Mouse (Mus musculus) embryonic facial prominence, embryonic 10.5 days (tissue): ENCODE measurements at regions not wholly inside any gene's neighbourhood (a gene's known extent, or its start where the extent isn't known, plus 50 kb on each side); places are given as distances from the start of the nearest gene placed in this dataset.

Source experiments
- DNase-seq: peaks from one replicate; pipeline ENCODE4 v3.0.0-alpha.2; 2017; ENCODE audit warnings: low spot score
- H3K27ac ChIP-seq: fragments of 300-500 bp; sonication (generic); replicated peaks from 2 replicates; pipeline ENCODE4 v1.5.1; 2016; ENCODE audit warnings: mild to moderate bottlenecking
- H3K27me3 ChIP-seq: fragments of 300-500 bp; sonication (generic); replicated peaks from 2 replicates; pipeline ENCODE4 v1.6.1; 2016; ENCODE audit warnings: low read depth, mild to moderate bottlenecking; ENCODE audit not compliant: poor library complexity, severe bottlenecking
- H3K36me3 ChIP-seq: fragments of 300-500 bp; sonication (generic); replicated peaks from 2 replicates; pipeline ENCODE4 v1.6.1; 2016; ENCODE audit warnings: mild to moderate bottlenecking, moderate library complexity
- H3K4me1 ChIP-seq: fragments of 300-500 bp; sonication (generic); 2 replicates; pipeline ENCODE4 v1.6.1; 2016
- H3K4me3 ChIP-seq: fragments of 300-500 bp; sonication (generic); 2 replicates; pipeline ENCODE4 v1.5.1; 2016; ENCODE audit warnings: mild to moderate bottlenecking, moderate library complexity
- H3K9me3 ChIP-seq: fragments of 300-500 bp; sonication (generic); 2 replicates; pipeline ENCODE4 v1.6.1; 2016; ENCODE audit warnings: mild to moderate bottlenecking
- WGBS: fragments of 180-500 bp; shearing (Covaris S2); methylation state at CpG from one replicate; pipeline ENCODE4 v1.1.7; 2016; 5-methylcytosine and 5-hydroxymethylcytosine counted together

- H3K27me3 ChIP-seq = no peaks in the 10 kb centered on the region
- H3K36me3 ChIP-seq = no peaks in the 10 kb centered on the region
- H3K27ac ChIP-seq = no peak overlapping the region
- no peaks in the 10 kb centered on the region for H3K9me3 ChIP-seq
- DNase-seq = no peak
- no peak overlapping the region for H3K4me3 ChIP-seq
- 69% methylated on average over 4 of the region's 4 CpGs for WGBS
- no peaks in the 10 kb centered on the region for H3K4me1 ChIP-seq
These were observed 422.3 kb upstream of the A1bg start for GRCm38 (mm10) chr15:61345101-61345500.

- no peak overlapping the region for H3K27ac ChIP-seq
- H3K4me3 ChIP-seq = no peak overlapping the region
- no peak for DNase-seq
- no peaks in the 10 kb centered on the region for H3K4me1 ChIP-seq
- no peaks in the 10 kb centered on the region for H3K27me3 ChIP-seq
- 91% methylated on average over 1 of the region's 1 CpGs for WGBS
- H3K36me3 ChIP-seq = no peaks in the 10 kb centered on the region
- H3K9me3 ChIP-seq = no peaks in the 10 kb centered on the region
These were observed 419.8 kb upstream of the A1bg start for GRCm38 (mm10) chr15:61342618-61343017.

GRCm38 (mm10) chr15:61327925-61328324 is 405.1 kb upstream of the A1bg start:
- no peak for DNase-seq
- Histone ChIP-seq H3K27me3 (no peaks in the 10 kb centered on the region), H3K27ac (no peak overlapping the region), H3K36me3 (no peaks in the 10 kb centered on the region), H3K9me3 (no peaks in the 10 kb centered on the region), H3K4me1 (no peaks in the 10 kb centered on the region), H3K4me3 (no peak overlapping the region)
- 87% methylated on average over 2 of the region's 2 CpGs for WGBS

- H3K27me3 ChIP-seq = no peaks in the 10 kb centered on the region
- no peak for DNase-seq
- no peaks in the 10 kb centered on the region for H3K9me3 ChIP-seq
- H3K4me3 ChIP-seq = no peak overlapping the region
- H3K27ac ChIP-seq = no peak overlapping the region
- no peaks in the 10 kb centered on the region for H3K36me3 ChIP-seq
- H3K4me1 ChIP-seq = no peaks in the 10 kb centered on the region
- WGBS = 90% methylated on average over 7 of the region's 7 CpGs
These were observed 399.4 kb upstream of the A1bg start for GRCm38 (mm10) chr15:61322243-61322642.

GRCm38 (mm10) chr15:61309452-61310165 is 386.8 kb upstream of the A1bg start:
- Histone ChIP-seq H3K4me1 (no peaks in the 10 kb centered on the region), H3K4me3 (no peak overlapping the region), H3K9me3 (no peaks in the 10 kb centered on the region), H3K27ac (no peak overlapping the region), H3K36me3 (no peaks in the 10 kb centered on the region), H3K27me3 (no peaks in the 10 kb centered on the region)
- no peak for DNase-seq
- WGBS = 81% methylated on average over 6 of the region's 6 CpGs

- Histone ChIP-seq H3K9me3 (no peaks in the 10 kb centered on the region), H3K36me3 (no peaks in the 10 kb centered on the region), H3K4me3 (no peak overlapping the region), H3K27me3 (no peaks in the 10 kb centered on the region), H3K27ac (no peak overlapping the region), H3K4me1 (no peaks in the 10 kb centered on the region)
- 88% methylated on average over 4 of the region's 4 CpGs for WGBS
- no peak for DNase-seq
These were observed 386.1 kb upstream of the A1bg start for GRCm38 (mm10) chr15:61308936-61309335.

- Histone ChIP-seq H3K27ac (no peak overlapping the region), H3K9me3 (no peaks in the 10 kb centered on the region), H3K4me3 (no peak overlapping the region), H3K27me3 (no peaks in the 10 kb centered on the region), H3K4me1 (no peaks in the 10 kb centered on the region), H3K36me3 (no peaks in the 10 kb centered on the region)
- DNase-seq = no peak
- WGBS = 81% methylated on average over 3 of the region's 3 CpGs
These were observed 381.7 kb upstream of the A1bg start for GRCm38 (mm10) chr15:61304546-61304945.

GRCm38 (mm10) chr15:61299796-61300195 is 377.0 kb upstream of the A1bg start:
- H3K9me3 ChIP-seq = no peaks in the 10 kb centered on the region
- H3K4me3 ChIP-seq = no peak overlapping the region
- DNase-seq = no peak
- no peaks in the 10 kb centered on the region for H3K36me3 ChIP-seq
- H3K27ac ChIP-seq = no peak overlapping the region
- H3K27me3 ChIP-seq = no peaks in the 10 kb centered on the region
- no peaks in the 10 kb centered on the region for H3K4me1 ChIP-seq
- WGBS = 87% methylated on average over 6 of the region's 6 CpGs

GRCm38 (mm10) chr15:61297447-61298208 is 374.8 kb upstream of the A1bg start:
- H3K36me3 ChIP-seq = no peaks in the 10 kb centered on the region
- no peak overlapping the region for H3K27ac ChIP-seq
- no peaks in the 10 kb centered on the region for H3K27me3 ChIP-seq
- no peak overlapping the region for H3K4me3 ChIP-seq
- whole genome bisulfite sequencing = 86% methylated on average over 5 of the region's 5 CpGs
- DNase-seq = no peak
- H3K4me1 ChIP-seq = no peaks in the 10 kb centered on the region
- no peaks in the 10 kb centered on the region for H3K9me3 ChIP-seq

GRCm38 (mm10) chr15:61294616-61295015 is 371.8 kb upstream of the A1bg start:
- 93% methylated on average over 2 of the region's 2 CpGs for WGBS
- H3K9me3 ChIP-seq = no peaks in the 10 kb centered on the region
- H3K27ac ChIP-seq = no peak overlapping the region

GRCm38 (mm10) chr15:61294131-61294530 is 371.3 kb upstream of the A1bg start:
- no peak for DNase-seq
- Histone ChIP-seq H3K4me3 (no peak overlapping the region), H3K4me1 (no peaks in the 10 kb centered on the region), H3K27ac (no peak overlapping the region), H3K36me3 (no peaks in the 10 kb centered on the region), H3K27me3 (no peaks in the 10 kb centered on the region), H3K9me3 (no peaks in the 10 kb centered on the region)
- 86% methylated on average over 4 of the region's 4 CpGs for WGBS

More at GRCm38 (mm10) chr15:61294616-61295015, 371.8 kb upstream of the A1bg start:
- H3K4me1 ChIP-seq = no peaks in the 10 kb centered on the region
- H3K4me3 ChIP-seq = no peak overlapping the region
- DNase-seq = no peak
- H3K27me3 ChIP-seq = no peaks in the 10 kb centered on the region
- H3K36me3 ChIP-seq = no peaks in the 10 kb centered on the region

- no peaks in the 10 kb centered on the region for H3K27me3 ChIP-seq
- H3K36me3 ChIP-seq = no peaks in the 10 kb centered on the region
- no peak overlapping the region for H3K4me3 ChIP-seq
- H3K4me1 ChIP-seq = no peaks in the 10 kb centered on the region; the same call in 1 of the 2 replicates
- DNase-seq = no peak
- H3K9me3 ChIP-seq = no peaks in the 10 kb centered on the region
- H3K27ac ChIP-seq = no peak overlapping the region
- WGBS = 51% methylated on average over 4 of the region's 4 CpGs
These were observed 346.0 kb upstream of the A1bg start for GRCm38 (mm10) chr15:61268766-61269165.

GRCm38 (mm10) chr15:61259047-61259446 is 336.2 kb upstream of the A1bg start:
- no peak for DNase-seq
- no peaks in the 10 kb centered on the region for H3K27me3 ChIP-seq
- H3K4me3 ChIP-seq = no peak overlapping the region
- 78% methylated on average over 2 of the region's 2 CpGs for WGBS
- no peaks in the 10 kb centered on the region for H3K4me1 ChIP-seq
- no peaks in the 10 kb centered on the region for H3K36me3 ChIP-seq
- no peak overlapping the region for H3K27ac ChIP-seq
- no peaks in the 10 kb centered on the region for H3K9me3 ChIP-seq
